Mouse (Mus musculus): Measurements from ENCODE around the gene Slc45a3.

DNA sequence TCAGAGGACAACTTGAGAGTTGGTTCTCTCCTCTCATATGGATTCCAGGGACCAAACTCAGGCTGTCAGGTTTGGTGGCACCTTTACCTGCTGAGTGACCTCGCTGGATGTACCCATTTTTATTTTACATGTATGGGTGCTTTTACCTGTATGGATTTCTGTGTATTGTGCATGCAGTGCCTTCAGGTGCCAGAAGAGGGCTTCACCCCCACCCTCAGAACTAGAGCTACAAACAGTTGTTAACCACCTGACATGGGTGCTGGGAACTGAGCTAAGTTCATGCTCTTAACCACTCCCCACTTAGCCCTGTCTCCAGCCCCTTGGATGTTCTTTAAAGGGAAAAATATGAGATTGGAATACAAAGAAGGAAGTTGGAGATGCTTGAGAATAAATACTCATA lies 52.0 kb downstream of the Slc45a3 start:
- no peak for TF ChIP-seq MYOD1 (IDR thresholded peaks at IDR 0.05; ENCODE audit: control insufficient read depth, insufficient read length, low read depth)
- TF ChIP-seq CTCF (IDR thresholded peaks at IDR 0.05; ENCODE audit: control insufficient read depth, insufficient read depth, insufficient read length): no peak
- no peak for TF ChIP-seq FOSL1 (IDR thresholded peaks at IDR 0.05; ENCODE audit: insufficient read depth, low read length, poor library complexity, severe bottlenecking)
